Mouse (Mus musculus): ENCODE measurements around the gene Copa.

Copa gene

GRCm38 (mm10) chr1:172140160-172140559 lies 57.8 kb downstream of the Copa start:
- in situ Hi-C loops (cut with MboI, MseI), result loop anchor here (25.0 kb wide), 1 partner anchor 372 kb away; the partner anchor contains the start of genes Cfap45 and Tagln2

DNA sequence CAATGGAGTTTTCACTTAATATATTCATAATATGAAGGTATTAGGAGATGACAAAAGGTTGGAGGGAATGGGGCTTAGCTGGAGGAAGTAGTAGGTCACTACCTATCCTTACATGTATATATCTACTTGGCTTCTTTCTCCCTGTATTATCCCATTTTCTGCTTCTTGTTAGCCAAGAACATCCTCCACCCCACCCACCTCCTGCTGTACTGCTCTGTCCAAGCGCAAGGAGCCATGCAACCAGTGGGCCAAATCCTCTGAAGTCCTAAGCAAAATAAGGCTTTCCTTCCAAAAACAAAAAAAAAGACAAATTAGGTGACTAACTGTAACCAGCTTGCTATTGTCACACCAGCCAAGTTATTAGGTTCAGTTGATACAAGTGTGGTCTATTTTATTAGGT lies 58.5 kb downstream of the Copa start:
- in situ Hi-C loops (cut with MboI, MseI), result loop anchor here (25.0 kb wide), 1 partner anchor 371 kb away; the partner anchor contains the start of genes Cfap45 and Tagln2

DNA sequence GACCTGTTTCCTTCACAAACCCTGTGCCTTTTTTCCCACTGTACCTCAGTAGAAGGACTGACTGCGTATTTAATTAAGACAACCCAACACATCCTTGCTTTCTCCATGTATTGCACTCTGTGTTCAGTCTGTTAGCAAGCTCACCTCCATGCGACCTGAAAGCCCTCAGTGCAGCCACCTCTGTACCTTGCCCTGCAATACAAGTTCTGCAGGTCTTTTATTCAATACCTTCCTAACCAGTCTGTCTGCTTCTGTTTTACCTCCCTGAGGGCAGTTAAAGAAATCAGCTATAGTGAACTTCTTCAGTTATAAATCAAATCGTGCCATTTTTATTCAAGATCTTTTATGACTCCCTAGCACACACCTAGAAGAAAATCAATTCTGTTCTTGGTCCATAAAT lies 59.2 kb downstream of the Copa start:
- in situ Hi-C loops (cut with MboI, MseI), result loop anchor here (25.0 kb wide), 1 partner anchor 371 kb away; the partner anchor contains the start of genes Cfap45 and Tagln2

GRCm38 (mm10) chr1:172143570-172143969 lies 61.2 kb downstream of the Copa start:
- in situ Hi-C loops (cut with MboI, MseI), result loop anchor here (25.0 kb wide), 1 partner anchor 369 kb away; the partner anchor contains the start of genes Cfap45 and Tagln2

DNA sequence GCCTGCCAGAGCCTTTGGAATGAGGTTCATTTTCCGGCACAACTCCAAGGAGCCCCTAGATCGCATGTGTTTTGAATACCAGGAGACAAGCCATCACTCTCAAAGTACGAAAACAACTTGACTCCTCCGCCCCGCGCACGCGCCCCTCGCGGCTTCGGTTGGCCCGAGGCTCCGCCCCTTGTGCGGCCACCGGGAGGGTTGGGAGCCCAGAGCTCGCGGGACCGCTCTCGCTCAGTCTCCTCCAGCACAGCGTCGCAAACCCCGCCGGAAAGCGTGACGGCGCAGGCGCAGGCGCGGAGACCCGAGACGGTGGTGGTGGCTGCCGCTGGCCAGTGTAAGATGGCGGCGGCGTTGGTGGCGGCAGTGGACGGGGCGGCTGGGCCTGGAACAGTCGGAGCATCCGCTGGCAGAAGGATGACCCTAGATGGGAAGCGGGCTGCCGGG lies 65.5 kb downstream of the Copa start, which contains the start of gene Dcaf8:
Dcaf8 (plus strand) TSS at position 250 of the 444 bp plus-strand sequence.
- in situ Hi-C loops (cut with MboI, MseI), result loop anchor here (5.0 to 25.0 kb wide), 2 partner anchors 164 to 364 kb away; partner anchors contain the start of genes Cfap45 and Tagln2

DNA sequence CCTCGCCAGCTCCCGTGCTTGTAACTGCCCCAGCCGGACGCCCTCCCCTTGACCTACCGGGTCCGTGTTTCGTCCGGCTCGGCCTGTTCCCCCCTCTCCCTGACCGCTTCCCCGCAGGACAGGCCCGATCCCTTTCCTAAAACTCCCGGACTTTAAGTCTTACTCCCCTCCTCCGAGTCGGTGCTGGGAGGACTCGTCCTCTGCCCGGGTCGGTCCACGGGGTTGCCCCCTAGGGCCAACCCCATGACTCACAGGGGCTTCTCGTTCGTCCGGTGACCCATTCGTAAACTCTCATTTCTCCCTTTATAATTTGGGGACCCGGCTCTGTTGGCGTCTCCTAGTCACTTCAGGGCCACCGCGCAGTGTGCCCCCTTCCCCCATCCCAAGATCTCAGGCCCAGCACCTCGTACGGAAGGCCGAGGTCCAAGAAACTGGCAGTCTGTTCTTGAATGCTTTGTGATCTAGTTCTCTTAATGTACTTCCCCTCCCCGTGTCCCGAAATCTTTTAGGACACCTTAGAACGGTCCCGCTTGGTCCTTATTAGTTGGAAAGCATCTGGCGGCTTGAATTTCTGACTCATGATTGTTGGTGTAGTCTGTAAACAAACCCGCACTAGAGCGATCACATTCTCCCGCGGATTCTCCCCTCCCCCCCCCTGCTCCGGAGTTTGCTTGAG lies 66.1 kb downstream of the Copa start:
- in situ Hi-C loops (cut with MboI, MseI), result loop anchor here (5.0 to 25.0 kb wide), 2 partner anchors 164 to 364 kb away; partner anchors contain the start of genes Cfap45 and Tagln2

- in situ Hi-C loops (cut with MboI, MseI), result loop anchor here (5.0 to 25.0 kb wide), 2 partner anchors 163 to 363 kb away; partner anchors contain the start of genes Cfap45 and Tagln2
Observed at GRCm38 (mm10) chr1:172148955-172149815, 66.9 kb downstream of the Copa start.

- in situ Hi-C loops (cut with MboI, MseI), result no loop called here
Observed at GRCm38 (mm10) chr1:172154536-172154935, 72.2 kb downstream of the Copa start.

DNA sequence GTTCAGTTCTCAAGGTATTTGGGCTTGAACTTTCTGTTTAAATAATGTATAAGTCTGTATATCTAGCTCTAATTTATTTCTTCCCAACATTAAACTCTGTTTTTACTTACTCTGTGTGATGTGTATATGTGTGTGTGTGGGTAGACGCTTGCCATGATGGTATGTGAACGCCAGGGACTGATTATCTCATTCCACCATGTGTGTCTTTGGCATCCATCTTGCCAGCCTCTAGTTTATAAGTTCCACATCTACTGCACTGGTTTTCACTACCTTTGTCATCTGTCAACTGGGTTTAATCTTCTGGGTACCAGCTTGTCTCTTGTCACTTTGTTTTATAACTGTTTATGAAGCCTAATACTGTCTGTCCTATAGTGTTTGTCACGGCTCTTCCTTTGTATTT lies 73.2 kb downstream of the Copa start:
- in situ Hi-C loops (cut with MboI, MseI), result no loop called here

- in situ Hi-C loops (cut with MboI, MseI), result no loop called here
Observed at GRCm38 (mm10) chr1:172159970-172160369, 77.6 kb downstream of the Copa start.

DNA sequence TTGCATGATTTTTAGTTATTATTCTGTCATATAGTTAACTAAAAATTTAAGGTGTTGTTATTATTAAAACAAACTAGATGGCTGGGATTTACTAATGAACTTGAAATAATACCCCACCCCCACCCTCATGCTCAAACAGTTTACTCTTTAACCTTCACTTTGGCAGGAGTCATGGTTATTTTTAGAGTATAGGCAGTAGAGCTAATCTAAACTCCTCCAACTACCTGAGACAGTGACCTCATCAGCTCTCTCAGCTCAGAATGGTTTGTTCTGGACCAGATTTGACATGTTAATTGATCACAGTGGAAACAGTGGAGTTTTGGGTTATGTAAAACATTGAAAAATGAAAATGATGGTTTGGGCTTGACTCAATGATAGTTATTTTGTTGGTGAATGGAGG lies 78.2 kb downstream of the Copa start:
- in situ Hi-C loops (cut with MboI, MseI), result no loop called here

DNA sequence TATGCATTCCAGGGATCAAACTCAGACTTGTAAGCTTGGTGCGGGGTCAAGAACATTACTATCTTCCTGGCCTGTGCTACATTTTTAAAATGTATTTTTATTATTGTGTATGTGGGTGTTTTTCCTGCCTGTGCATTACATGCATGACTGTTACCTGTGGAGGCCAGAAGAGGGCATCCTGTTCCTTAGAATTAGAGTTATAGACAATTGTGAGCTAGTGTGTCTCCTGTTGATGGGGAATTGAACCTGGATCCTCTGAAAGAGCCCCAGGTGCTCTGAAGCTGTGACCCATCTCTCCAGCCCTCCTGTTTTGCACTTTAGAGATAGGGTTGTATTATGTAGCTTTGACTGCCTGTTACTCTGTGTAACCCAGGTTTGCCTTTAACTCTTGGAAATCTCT lies 79.7 kb downstream of the Copa start:
- in situ Hi-C loops (cut with MboI, MseI), result no loop called here

- in situ Hi-C loops (cut with MboI, MseI), result no loop called here
Observed at GRCm38 (mm10) chr1:172162959-172163358, 80.6 kb downstream of the Copa start.

DNA sequence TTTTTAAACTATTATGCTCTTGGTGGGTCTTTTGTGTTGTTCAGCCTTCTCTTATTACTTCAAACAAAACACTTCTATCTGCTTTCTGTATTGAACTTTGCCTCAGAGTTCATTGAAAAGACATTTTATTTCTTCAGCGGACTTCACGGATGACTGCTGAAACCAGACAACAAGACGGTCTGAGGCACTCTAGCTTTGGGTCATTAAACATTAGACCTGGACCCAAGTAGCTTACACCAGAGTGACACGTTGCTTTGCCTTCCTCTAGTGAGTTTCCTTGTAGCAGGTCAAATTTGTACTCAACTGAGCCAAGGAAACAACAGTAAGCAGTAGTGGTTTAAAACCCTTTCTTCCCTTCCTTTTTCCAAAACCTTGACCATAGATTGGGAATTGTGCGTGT lies 85.6 kb downstream of the Copa start:
- in situ Hi-C loops (cut with MboI, MseI), result no loop called here

DNA sequence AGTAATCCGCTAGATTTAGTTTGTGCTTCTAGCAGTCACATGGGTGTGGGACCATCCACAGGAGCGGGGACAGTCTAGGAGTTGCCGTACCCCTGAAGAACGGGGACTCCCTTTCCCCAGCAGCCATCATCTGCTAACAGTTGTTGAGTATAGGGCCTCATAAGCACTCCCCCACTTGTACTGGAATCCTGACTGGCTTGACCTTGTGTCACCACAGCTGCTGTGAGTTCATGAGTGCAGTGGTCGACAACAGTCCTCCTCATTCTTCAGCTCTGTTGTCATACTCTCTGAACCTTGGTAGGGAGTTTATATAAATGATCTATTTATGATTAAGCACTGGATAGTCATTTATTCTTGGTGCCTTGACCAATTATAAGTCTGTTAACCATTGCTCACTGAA lies 87.5 kb downstream of the Copa start:
- in situ Hi-C loops (cut with MboI, MseI), result no loop called here

All from regulatory T cell (primary cell).